Mouse (Mus musculus) Muller cell, postnatal 12 days (primary cell): ENCODE results near the gene Abl2.

Source experiments
- DNase-seq: peaks from one replicate; pipeline ENCODE4 v3.0.0-alpha.2; 2015; ENCODE audit errors: inconsistent ontology term

Gene Abl2

GRCm38 (mm10) chr1:156669208-156669983 is 110.8 kb downstream of the Abl2 start:
- DNase-seq: no peak

GRCm38 (mm10) chr1:156671921-156672320 is 113.3 kb downstream of the Abl2 start:
- no peak for DNase-seq

DNA sequence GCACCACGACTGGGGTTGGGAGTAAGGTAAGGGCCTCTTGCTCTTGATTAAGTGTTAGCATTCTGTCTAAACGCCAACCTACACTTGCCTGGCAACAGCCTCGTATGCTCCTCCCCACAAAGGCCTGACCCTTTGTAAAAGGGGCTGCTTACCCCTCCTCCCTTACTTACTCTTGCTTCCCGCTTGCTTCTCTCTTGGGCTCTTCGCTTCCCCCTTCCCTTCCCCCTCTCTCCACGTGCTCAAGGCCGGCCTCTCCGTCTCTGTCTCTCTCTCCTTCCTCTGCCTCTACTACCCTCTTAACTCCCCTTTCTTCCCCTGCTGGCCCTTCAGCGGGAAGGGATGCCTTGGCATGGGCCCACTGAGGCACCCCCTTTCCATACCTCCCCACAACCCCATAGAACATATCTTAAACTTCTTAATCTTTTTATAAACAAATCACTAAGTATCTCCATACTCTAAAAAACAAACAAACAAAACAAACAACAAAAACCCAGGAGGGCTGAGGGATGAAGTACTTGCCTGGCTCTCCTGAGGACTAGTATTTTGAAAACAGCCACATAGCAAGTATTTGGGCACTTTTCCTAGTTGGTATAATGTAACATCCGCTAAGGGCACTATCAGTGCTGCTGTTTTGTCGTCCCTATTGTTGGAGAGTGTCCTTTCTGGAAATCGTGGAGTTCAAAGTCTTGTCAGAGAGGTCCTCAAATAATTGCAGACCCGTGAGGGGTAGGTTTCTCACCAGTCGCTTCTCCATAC is 114.3 kb downstream of the Abl2 start:
- peak; percentile 47 for DNase-seq

DNA sequence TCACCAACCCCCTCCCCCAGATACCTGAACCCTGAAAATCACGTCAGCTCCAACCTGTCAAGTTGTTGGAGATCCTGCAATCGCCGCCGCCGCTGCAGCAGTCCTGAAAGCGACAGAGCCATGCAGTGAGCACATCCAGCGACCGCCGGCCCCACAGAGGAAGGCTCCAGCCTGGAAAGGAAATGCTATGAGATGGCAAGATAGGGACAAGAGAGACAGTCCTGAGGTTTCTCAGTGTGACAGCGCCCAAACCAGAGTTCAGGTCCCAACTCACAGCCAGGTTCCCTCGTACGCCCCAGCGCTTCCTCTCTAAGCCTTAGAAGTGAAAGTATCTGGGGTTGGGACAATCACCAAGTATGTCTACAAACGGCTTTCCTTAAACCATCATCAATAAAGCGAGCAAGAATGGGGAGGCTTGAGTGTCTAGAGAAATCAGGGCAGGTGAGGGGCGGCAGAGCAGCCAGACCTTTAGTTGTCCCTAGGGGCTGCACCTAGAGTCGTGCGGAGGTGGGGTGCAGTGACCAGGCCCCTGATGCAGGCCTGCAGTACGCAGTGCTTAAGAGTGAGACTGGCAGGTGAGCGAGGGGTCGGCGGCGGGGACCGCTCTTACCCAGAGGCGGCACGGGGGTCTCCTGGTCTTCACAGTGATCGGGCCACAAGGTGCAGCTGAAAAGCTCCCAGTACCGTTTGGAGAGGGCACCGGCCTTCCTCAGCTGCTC is 115.0 kb downstream of the Abl2 start:
- DNase-seq: peak; percentile 55

DNA sequence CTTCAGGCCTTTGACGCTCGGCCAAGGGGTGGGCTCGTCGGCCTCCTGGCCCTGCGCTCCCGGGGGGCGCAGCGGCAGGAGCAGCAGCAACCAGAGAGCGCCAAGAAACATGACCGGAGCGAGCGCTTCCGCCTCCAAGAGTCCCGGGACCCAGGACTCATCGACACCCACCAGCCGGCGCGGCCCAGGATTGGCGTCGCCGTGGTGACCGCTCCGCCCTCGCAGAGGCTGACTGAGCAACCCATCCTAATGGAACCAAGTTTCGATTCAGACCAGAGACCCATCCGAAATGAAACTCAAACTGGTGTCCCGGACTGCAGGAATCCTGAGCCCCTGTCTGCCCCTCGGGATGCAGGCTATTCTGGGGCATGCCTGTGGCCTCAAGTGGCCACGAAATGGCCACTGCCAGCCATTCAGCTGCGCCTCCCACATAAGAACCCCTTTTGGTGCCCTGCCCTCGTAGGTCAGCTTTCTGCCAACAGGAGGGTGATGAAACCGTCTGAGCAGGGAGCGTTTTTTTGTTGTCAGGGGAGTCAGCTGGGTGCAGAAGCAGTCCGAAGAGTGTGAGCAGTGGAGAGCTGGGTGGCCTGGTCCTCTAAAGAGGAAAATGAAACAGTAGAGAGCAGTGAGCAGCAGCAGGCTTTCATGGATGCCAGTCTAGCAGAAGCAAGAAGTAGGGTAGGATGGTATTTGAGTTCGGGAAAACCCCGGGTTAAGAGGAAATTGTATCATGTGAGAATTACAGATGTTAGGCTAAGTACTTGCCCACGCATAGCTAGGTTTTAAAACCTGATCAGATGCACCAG is 115.8 kb downstream of the Abl2 start, which contains the start of gene Tor3a:
Tor3a (minus strand) TSS at position 162 of the 806 bp plus-strand sequence.
- DNase-seq: peak; percentile 94

DNA sequence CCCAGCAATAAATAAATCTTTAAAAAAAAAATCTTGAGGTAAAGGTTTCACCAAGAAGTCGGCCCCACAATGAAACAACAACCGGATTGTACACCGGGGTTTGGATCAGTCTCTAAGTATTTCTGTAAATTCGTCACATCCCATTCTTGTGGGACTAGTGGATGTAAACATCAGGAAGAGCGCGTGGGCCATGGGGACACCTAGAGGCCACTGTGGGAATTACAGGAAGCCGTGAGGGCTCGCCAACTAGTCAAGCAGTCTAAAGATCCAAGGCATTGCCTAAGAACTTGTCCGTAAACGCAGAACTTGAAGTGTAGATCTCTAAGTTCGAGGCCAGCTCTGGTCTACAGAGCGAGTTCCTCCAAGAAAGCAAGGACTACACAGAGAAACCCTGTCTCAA is 117.6 kb downstream of the Abl2 start:
- DNase-seq: peak; percentile 22

DNA sequence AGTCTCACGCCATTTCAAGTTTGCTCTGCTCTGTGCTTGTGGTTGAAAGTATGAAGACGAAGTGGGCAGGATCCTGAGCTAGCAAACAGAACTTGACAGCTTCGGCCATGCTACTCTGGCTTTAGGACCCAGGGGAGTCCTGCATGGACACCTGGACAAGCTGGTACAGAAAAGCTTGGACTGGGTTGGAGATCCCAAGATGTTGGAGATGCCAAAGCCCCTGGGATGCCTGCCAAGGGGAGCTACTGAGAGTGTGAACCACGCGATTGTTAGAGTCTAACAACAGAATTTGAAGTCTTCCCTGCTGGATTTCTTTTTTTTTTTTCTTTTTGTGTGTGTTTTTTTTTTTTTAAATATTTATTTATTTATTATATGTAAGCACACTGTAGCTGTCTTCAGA is 118.0 kb downstream of the Abl2 start:
- peak; percentile 60 for DNase-seq

DNA sequence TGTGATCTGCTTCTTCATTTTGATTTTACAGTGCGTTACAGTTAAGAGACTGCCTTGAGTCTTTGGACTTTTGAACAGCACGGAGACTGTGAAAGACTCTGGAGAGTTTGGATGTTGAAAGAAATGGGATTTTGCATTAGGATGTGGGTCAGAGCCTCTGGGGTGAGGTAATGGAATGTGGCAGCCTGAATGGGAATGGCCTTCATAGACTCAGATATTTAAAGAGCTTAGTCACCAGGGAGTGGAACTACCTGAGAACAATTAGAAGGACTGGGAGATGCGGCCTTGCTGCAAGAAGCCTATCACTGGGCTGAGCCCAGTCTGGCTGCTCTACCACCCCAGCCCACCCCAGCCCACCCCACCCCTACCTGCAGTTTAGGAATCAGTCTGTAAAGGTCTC is 118.6 kb downstream of the Abl2 start:
- peak; percentile 83 for DNase-seq

DNA sequence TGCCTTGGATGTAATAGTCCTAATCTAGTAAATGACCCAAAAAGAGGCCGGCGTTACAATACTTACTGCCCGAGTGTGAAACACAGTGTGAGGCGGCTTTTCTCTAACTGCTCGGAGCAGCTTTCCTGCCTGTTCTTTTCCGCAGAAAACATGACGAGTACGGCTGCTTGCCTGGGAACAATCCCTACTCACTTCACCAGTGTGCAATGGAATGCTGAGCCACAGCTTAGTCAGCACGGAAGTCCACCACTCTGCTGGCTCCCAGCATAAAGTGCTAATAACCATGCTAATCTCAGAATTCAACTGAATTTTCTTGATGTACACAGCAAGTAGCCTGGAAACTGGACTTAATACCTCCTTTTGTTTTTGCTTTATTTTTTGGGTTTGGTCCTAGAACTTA is 121.0 kb downstream of the Abl2 start:
- DNase-seq: peak; percentile 72

- DNase-seq: no peak
These were observed 127.6 kb downstream of the Abl2 start for GRCm38 (mm10) chr1:156686025-156686661.
